Mouse (Mus musculus) T-cell, adult 66 days (primary cell): ENCODE data around the gene Foxe3. TPM values are rescaled to one million over a fixed set of nuclear protein-coding genes. Genes with fewer than 3 reads are reported as not detected.

Source experiments
- total RNA-seq, 2 experiments: library from RNA; stranded (reverse); gene quantifications; 3 replicates in 1 of 2; 4 replicates in 1 of 2; pipeline ENCODE4 v1.2.4; 2023

The Foxe3 gene
- total RNA-seq, result not detected

GRCm38 (mm10) chr4:114925917-114926312 is at the start of gene Foxe3:
Gene Foxe3 (minus strand): TSS chr4:114926013.

GRCm38 (mm10) chr4:114908829-114909601 is 16.8 kb downstream of the Foxe3 start, which contains the start of gene Foxd2:
Gene Foxd2 (minus strand): TSS chr4:114908873.

Other genes with a start within 250 kb of the Foxe3 start
- gene Gm12830, start 104.3 kb downstream of the Foxe3 start, total RNA-seq, result not detected
- gene Foxd2, start 17.1 kb downstream of the Foxe3 start, total RNA-seq, result 1 to 10 TPM; 1.3 to 1.4 TPM
- 10 to 100 TPM; 37.4 to 46.6 TPM for gene Cmpk1, start 61.2 kb upstream of the Foxe3 start, total RNA-seq
- gene Stil, start 74.1 kb upstream of the Foxe3 start, total RNA-seq, result 1 to 10 TPM; 1.5 to 2.3 TPM
- gene Tal1, start 130.4 kb upstream of the Foxe3 start, total RNA-seq, result 1 to 10 TPM in 1 of 2 experiments, under 1 TPM in 1; 0.74 to 1.5 TPM
- 1 to 10 TPM in 1 of 2 experiments, not detected in 1; 1.7 TPM for gene Pdzk1ip1, start 162.7 kb upstream of the Foxe3 start, total RNA-seq
- gene Cyp4x1, start 208.3 kb upstream of the Foxe3 start, total RNA-seq, result not detected